Mouse (Mus musculus): ENCODE measurements around the gene Dlst.
A peak's percentile ranks its signal among the peaks of the same experiment; 100 is the strongest.

Dlst gene

DNA sequence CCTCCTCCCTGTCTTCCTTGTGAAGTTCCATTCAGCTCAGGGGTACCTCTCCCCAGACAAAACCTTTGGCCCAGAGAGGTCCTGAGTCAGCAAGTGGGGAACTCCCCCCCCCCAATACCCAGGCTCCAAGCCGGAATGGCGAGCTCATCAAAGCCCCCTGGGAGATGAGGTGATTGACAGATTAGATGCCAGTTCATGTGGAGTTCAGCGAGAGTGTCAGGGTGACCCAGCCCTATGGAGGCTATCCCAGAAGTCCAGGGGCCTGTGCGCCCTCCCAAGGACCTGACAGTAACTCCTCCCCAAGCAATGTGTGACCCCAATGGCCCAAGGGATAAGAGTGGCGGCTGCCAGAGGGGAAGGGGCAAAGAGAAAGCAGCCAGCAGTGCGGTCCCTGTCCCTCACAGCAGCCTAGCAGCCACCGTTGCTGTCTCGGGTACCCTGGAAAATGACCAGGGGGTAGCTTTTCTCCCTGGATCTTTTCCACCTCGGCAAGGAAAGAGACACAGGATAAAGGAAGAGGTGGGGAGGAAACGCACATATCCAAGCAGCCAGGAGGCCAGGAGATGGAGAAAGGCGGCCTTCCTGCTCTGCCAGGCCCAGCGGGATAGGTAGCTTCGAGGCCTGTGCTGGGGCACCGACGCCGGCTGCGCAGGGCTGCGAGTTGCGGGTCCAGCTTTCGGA, 39.8 kb downstream of the Dlst start:
- DNase-seq (ENCODE audit: low spot score in 2 of 2) = no peak

GRCm38 (mm10) chr12:85151002-85151774, 40.6 kb downstream of the Dlst start, which contains the start of gene Rps6kl1:
Gene Rps6kl1, minus strand, starts transcription at chr12:85151264.
- DNase-seq (ENCODE audit: low spot score in 2 of 2) = peak; percentile 72 to 74

DNA sequence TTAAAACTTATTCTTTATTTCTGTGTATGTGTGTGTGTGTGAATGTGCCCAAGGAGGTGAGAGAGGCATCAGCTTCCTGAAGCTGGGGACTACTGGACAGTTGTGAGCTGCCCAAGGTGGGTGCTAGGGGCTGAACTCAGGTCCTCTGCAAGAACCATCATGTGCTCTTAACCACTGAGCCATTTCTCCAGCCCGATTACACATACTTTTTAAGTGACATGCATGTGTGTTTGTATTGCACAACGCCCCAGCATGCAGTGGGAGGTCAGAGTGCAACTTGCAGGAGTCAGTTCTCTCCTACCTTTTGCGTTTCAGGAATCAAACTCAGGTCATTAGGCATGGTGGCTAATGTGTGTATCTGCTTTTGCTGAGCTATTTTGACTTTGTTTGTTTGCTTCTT, 42.4 kb downstream of the Dlst start:
- DNase-seq (ENCODE audit: low spot score in 2 of 2) = no peak

GRCm38 (mm10) chr12:85156324-85156723, 45.7 kb downstream of the Dlst start:
- no peak for DNase-seq (ENCODE audit: low spot score in 2 of 2)

- DNase-seq (ENCODE audit: low spot score in 2 of 2) = no peak
Measured at GRCm38 (mm10) chr12:85157797-85158460, 47.3 kb downstream of the Dlst start.

DNA sequence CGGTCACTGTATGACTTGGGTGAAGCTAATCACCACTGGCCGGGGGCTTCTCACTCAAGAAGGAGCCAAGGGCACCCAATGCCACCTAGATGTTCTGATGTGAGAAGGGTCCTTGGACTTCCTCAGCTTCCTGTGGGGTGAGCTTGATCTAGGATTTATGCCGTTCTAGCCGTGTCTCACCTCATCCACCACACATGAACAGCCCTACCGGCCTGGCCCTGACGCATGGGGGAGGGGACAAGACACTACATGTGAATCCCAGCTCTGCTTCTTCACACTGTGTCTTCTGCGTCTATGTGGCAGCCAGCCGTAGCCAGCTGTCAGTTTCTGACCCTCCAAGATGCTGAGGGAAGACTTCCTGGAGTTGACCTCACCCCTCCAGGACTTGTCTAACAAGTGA, 48.2 kb downstream of the Dlst start:
- DNase-seq (ENCODE audit: low spot score in 2 of 2) = no peak

DNA sequence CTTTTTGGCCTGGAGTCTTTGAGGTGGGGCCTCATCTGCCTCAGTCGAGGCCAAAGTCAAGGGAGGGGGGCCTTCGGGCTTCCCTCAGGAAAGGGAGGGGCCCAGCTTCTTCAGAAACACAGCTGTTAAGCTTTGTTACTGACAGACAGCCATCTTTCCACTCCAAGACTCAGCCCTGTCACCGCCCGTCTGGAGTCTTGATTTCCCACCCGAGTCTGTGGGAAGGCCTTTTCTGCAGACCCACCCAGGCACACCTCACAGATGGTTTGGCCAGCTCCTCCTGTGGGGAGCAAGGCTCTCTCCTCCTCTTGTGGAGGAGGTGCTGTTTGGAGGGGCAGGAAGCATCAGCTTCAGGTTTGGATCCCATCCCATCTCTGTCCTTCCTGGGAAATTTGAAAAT, 49.0 kb downstream of the Dlst start:
- no peak for DNase-seq (ENCODE audit: low spot score in 2 of 2)

- no peak for DNase-seq (ENCODE audit: low spot score in 2 of 2)
Measured at GRCm38 (mm10) chr12:85164996-85165395, 54.4 kb downstream of the Dlst start.

DNA sequence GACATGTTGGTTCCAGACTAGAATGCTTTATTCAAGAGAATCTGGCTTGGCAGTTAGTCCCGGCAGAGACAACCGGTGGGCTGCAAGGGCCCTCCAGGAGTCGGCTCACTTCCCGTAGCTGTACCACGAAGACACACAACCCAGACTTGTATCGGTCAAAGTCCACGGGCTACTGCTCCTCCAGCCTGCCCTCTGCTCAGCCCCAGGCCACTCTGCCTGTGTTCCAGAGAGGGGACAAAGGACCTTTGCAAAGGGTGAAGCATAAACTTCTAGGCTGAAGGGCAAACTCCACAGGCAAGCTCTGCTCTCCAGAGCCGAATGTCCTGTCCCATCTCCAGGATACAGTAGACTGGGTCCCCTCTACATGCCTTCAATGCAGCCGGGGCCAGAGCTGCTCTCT, 56.0 kb downstream of the Dlst start:
- no peak for DNase-seq (ENCODE audit: low spot score in 2 of 2)

- peak in 1 of 2 experiments; percentile 78 for DNase-seq (ENCODE audit: low spot score in 2 of 2)
Measured at GRCm38 (mm10) chr12:85169117-85169858, 58.7 kb downstream of the Dlst start.

GRCm38 (mm10) chr12:85169877-85170276, 59.2 kb downstream of the Dlst start:
- DNase-seq (ENCODE audit: low spot score in 2 of 2) = no peak

GRCm38 (mm10) chr12:85170284-85170947, 59.8 kb downstream of the Dlst start:
- DNase-seq (ENCODE audit: low spot score in 2 of 2) = no peak

- no peak for DNase-seq (ENCODE audit: low spot score in 2 of 2)
Measured at GRCm38 (mm10) chr12:85170948-85171307, 60.3 kb downstream of the Dlst start.

DNA sequence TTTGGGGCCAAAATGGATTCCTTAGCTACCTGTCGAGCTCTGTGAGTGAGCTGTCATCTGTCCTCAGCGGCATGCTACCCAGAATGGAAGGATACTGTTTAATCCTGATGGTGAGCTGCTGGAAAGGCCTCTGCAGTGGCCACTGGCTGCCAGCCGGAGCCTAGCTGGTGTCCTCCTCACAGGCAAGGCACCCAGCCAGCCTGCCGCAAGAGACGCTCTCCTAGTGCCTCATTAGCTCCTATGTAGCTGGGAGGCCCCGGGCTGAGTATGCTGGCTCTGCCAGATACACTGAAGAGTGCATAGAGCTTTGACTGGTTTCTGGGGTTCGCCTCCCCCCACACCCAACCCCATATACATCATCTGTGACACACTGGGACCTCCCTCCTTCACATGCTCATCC, 63.4 kb downstream of the Dlst start:
- no peak for DNase-seq (ENCODE audit: low spot score in 2 of 2)

GRCm38 (mm10) chr12:85175087-85175675, 64.5 kb downstream of the Dlst start:
- DNase-seq (ENCODE audit: low spot score in 2 of 2) = no peak

DNA sequence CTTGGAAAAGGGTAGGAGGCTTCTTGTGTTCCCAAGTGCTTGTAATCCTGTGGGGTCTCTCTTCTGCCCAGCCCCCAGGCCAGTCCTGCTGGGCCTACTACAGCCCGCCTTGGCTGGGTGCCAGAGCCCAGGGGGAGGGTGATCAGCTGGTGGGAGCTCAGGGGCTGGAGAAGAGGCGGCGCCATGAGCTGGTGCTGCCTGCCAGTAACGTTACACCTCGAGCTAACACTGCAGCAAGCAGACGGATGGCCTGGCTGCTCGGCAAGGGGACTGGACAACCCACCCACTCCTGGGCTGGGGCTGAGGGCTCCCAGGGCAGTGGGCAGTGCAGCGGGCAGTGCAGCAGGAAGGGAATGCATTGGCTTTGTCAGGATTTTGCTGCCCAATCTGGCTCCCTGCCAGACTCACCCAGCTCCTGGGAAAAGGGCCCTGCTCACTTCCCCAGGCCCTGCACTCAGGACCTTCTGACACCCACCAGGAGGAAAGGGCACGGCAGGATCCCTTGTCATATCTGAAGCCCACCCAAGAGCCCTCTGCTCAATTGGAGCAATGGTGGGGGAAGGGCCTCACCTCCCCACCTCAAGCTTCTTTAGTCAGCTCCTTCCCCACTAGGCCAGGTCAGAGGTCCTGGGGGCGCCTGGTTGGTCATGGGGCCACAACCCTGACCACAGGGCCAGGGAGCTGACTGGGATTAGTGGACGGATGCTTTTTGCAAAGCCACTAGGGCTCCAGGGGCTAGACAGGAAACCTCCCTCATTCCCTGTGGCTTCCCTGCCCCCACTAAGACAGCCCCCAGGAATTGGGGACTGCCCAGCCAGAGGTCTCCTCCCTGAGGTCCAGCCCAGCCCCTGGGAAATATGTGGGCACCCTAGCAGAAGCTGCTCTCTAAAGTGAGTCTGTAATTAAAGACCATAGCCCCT, 65.6 kb downstream of the Dlst start:
- peak; percentile 44 to 58 for DNase-seq (ENCODE audit: low spot score in 2 of 2)

DNA sequence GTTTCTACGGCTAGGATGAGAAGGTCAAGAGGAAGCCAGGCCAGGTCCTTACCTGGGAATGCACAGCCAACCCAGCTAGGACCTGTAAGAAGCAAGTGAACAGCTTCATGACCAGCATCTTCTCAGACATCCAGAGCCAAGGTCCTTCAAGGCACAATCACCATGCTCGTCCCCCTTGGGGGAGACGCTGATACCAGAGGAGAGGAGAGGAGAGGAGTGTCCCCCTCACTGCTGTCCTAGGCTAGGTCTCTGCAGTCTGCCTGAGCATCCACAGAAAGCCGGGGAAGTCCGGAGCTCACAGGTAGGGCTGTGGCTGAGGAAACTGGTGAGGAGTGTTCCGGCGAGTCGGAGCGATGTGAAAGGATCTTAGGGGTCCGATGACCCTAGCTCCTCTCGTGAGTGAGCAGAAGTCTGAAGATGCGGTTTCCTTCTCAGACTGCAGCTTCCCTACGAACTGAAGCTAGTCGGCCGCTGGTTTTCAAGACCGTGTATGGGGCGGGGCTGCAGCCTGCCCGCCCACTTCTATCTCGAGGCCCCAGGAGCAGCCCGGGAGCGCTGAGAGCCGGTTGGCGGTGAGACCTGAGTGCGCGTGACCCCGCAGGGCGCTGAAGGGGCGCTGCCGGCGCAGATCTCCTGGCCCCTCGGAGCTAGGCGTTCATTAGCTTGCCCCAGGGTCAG, 66.4 kb downstream of the Dlst start:
- DNase-seq (ENCODE audit: low spot score in 2 of 2) = no peak

- DNase-seq (ENCODE audit: low spot score in 2 of 2) = no peak
Measured at GRCm38 (mm10) chr12:85177740-85178239, 67.2 kb downstream of the Dlst start, which contains the start of gene Pgf. Gene Pgf, minus strand, starts transcription at chr12:85177790.

GRCm38 (mm10) chr12:85178294-85178693, 67.7 kb downstream of the Dlst start:
- DNase-seq (ENCODE audit: low spot score in 2 of 2) = no peak
